Mouse (Mus musculus) cerebellum, adult 9-10 months (tissue): Measurements from ENCODE around the gene Wbp4.

Experiments
- DNase-seq: peaks from one replicate; pipeline ENCODE4 v3.0.0; 2022

The Wbp4 gene

GRCm38 (mm10) chr14:79451681-79452590 is 29.4 kb downstream of the Wbp4 start, which contains the start of gene Kbtbd6:
TSS of gene Kbtbd6 (plus strand) at chr14:79451835.
- peak; percentile 80 for DNase-seq

DNA sequence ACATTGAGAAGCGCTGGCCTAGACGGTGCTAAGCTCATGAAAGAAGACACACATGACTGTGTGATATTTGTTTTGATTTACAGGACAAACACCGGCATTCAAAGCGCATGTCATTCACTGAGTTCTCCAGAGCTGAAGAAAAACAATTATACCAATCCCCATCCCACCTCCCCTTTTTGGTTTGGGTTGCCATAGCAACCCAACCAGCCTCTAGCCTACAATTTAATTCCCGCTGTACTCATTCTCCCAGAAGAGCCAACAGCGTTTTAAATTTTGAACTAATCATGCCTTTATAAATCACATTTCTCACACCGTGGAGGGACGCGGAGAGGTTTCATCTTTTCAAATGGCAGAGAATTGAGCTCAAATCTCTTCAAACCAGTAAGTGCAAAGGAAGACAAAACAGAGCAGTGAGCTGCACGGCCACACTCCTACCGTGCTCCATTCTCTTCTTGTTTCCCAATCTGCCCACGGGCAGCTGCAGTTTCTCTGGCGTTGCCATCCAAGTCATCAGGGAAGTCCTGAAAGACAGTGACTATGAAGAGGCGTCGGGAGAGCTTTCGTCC is 36.2 kb downstream of the Wbp4 start:
- no peak for DNase-seq

DNA sequence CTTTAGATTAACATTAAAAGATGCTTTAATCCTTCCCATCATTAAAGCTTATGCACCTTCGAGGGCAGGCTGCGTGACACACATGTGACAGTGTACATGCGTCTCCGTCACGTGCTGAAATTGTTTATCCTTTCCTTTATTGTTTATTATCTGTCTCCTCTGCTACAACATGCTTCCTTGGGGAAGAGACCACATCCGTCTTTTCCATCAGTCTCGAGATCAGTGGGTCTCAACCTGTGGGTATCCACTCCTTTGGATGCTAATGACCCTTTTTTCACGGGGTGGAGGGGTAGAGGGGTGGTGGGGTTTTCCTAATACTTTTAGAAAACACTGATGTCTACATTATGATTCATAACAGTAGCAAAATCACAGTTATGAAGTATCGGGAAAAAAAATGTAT is 36.7 kb downstream of the Wbp4 start:
- no peak for DNase-seq

DNA sequence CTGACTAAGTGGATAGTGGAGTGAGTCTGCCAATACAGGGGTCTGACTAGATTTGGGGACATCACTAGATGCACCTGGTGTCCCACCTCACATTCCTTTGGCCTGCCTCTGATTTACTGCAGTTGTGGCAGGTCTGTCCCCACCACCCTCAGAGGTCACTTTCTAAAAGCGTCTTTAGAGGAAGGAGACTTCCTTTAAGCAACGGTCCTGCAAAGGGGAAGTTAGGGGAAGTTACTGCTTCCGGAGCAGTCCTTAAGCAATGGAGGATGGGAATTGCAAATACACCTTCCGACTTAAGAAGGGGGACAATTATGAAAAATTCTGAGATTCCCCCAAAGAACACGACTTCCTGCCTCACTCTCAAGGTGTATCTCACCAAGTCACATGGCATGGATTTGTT is 39.9 kb downstream of the Wbp4 start:
- DNase-seq = no peak

DNA sequence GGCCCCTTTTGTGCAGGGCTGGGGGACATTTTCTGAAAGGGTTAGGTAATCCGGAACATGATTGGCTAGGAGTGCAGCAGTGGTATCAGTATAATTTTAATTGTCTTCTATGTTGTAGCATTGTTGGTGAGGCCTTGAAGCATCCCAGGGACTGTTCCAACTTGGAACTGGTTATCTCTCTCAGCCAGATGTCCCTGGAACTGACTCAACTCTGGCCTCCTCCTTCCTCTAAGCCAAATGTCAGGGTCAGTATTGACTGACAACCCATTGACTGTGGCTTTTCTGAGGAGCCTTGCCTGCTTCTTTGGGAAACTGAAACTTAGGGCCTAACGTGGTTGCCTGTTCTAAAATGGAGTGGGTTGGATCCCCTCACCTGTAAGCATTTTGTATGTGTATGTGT is 40.7 kb downstream of the Wbp4 start:
- DNase-seq = no peak

DNA sequence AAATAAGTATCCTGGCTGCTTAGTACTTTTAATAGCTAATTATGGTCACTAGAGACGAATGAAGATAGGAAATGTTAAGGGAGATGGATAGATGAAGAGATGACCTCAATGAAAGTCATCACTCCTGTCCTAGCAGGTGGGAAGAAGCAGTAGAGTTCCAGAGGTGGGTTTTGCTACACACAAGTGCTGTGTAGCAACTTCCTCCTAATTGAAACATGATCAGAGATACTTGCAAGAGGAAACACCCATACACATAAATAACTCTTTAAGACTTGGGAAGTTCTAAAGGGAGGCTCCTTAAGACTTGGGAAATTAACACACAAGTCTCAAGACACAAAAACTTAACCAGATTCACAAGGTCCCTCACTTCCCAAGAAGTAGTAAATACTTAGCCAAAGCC is 47.3 kb downstream of the Wbp4 start:
- DNase-seq = no peak

GRCm38 (mm10) chr14:79426730-79427365 is 54.5 kb downstream of the Wbp4 start:
- DNase-seq = peak; percentile 33

- DNase-seq = peak; percentile 92
These were observed 55.2 kb downstream of the Wbp4 start, which contains the start of gene Kbtbd7 for GRCm38 (mm10) chr14:79425979-79426729. TSS of gene Kbtbd7 (plus strand) at chr14:79426511.

GRCm38 (mm10) chr14:79420083-79420685 is 61.1 kb downstream of the Wbp4 start:
- no peak for DNase-seq

- DNase-seq = no peak
These were observed 68.2 kb downstream of the Wbp4 start for GRCm38 (mm10) chr14:79413121-79413520.

DNA sequence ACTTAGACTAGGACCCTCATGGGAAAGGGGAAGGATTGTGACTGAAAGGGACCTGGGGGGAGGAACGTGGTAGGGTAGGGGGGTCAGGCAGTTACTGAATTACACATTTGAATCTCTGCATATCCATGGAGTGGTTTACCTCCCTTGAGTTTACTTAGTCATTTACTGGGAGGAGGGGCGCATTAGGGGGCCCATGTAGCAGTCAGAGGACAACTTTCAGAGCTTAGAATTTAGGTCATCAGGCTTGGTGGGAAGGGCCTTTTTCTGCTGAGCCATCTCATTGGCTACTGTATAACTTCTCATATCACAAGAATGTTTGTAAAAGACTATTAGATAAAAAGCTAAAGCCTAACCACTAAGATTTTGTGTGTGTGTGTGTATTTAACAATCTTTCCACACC is 70.7 kb downstream of the Wbp4 start:
- no peak for DNase-seq
